Mouse (Mus musculus): ENCODE measurements at regions not wholly inside any gene's neighbourhood (a gene's known extent, or its start where the extent isn't known, plus 50 kb on each side); places are given as distances from the start of the nearest gene placed in this dataset.

GRCm38 (mm10) chr4:124143630-124144029 lies 225.8 kb upstream of the 4930535I16Rik start:
- TF ChIP-seq ZKSCAN1 (IDR thresholded peaks at IDR 0.05; ENCODE audit: low read depth, low read length) = no peak
- no peak for TF ChIP-seq CTCF (IDR thresholded peaks at IDR 0.05 in 2 of 3, conservative IDR thresholded peaks at IDR 0.05 in 1 of 3; ENCODE audit: control insufficient read depth in 1 of 3, insufficient read depth in 1 of 3, low read depth in 2 of 3, low read length in 3 of 3, poor library complexity in 1 of 3, severe bottlenecking in 1 of 3)
- no peak for TF ChIP-seq ZC3H11A (IDR thresholded peaks at IDR 0.05; ENCODE audit: low read depth, low read length)
- no peak for TF ChIP-seq CHD1 (IDR thresholded peaks at IDR 0.05; ENCODE audit: low read depth, low read length)
- no peak for TF ChIP-seq POLR2A (IDR thresholded peaks at IDR 0.05; ENCODE audit: control insufficient read depth in 1 of 2, insufficient read depth in 1 of 2, low read depth in 1 of 2, low read length in 2 of 2, poor library complexity in 1 of 2)
